Mouse (Mus musculus): ENCODE measurements around the gene Nmt2. TPM values are rescaled to one million over a fixed set of nuclear protein-coding genes. Genes with fewer than 3 reads are reported as not detected.
A peak's percentile ranks its signal among the peaks of the same experiment; 100 is the strongest.

Nmt2 gene
- polyA plus RNA-seq, 1 experiment = 3.5 TPM

GRCm38 (mm10) chr2:3335611-3336301 is 51.7 kb downstream of the Nmt2 start, which contains the start of gene Acbd7:
Gene Acbd7 (plus strand): TSS chr2:3336168.
- H3K4me3 ChIP-seq (ENCODE audit: extremely low read depth, insufficient read depth, insufficient read length) = peak within 1 kb of the TSS; percentile 36
- WGBS = 3% methylated on average over 20 of the region's 20 CpGs
- H3K4me1 ChIP-seq (ENCODE audit: control insufficient read depth, insufficient read depth, insufficient read length) = peaks cover 5% of the 10 kb centered on the region; the same call in 1 of the 2 replicates
- H3K27ac ChIP-seq (ENCODE audit: insufficient read depth, low read length) = no peak within 1 kb of the TSS
- no peaks in the 10 kb centered on the region for H3K36me3 ChIP-seq (ENCODE audit: control insufficient read depth, insufficient read depth, low read length)
- no peaks in the 10 kb centered on the region for H3K27me3 ChIP-seq (ENCODE audit: control insufficient read depth, insufficient read depth, low read length)
- DNase-seq (ENCODE audit: low read depth in 1 of 2, low spot score in 2 of 2) = peak; percentile 8 to 29
- TF ChIP-seq POLR2A (IDR thresholded peaks at IDR 0.05; ENCODE audit: low read depth, low read length) (no peak), CTCF (IDR thresholded peaks at IDR 0.05; ENCODE audit: extremely low read depth, insufficient read depth, insufficient read length, insufficient replicate concordance) (no peak)

GRCm38 (mm10) chr2:3348422-3348821 is 64.4 kb downstream of the Nmt2 start:
- Histone ChIP-seq H3K4me1 (ENCODE audit: control insufficient read depth, insufficient read depth, insufficient read length) (no peaks in the 10 kb centered on the region), H3K36me3 (ENCODE audit: control insufficient read depth, insufficient read depth, low read length) (no peaks in the 10 kb centered on the region), H3K27ac (ENCODE audit: insufficient read depth, low read length) (no peak overlapping the region), H3K4me3 (ENCODE audit: extremely low read depth, insufficient read depth, insufficient read length) (no peak overlapping the region), H3K27me3 (ENCODE audit: control insufficient read depth, insufficient read depth, low read length) (no peaks in the 10 kb centered on the region)
- no peak for DNase-seq (ENCODE audit: low read depth in 1 of 2, low spot score in 2 of 2)
- TF ChIP-seq CTCF (IDR thresholded peaks at IDR 0.05; ENCODE audit: extremely low read depth, insufficient read depth, insufficient read length, insufficient replicate concordance) (no peak), POLR2A (IDR thresholded peaks at IDR 0.05; ENCODE audit: low read depth, low read length) (no peak)
- 79% methylated on average over 4 of the region's 4 CpGs for WGBS

GRCm38 (mm10) chr2:3348919-3349318 is 64.9 kb downstream of the Nmt2 start:
- no peaks in the 10 kb centered on the region for H3K36me3 ChIP-seq (ENCODE audit: control insufficient read depth, insufficient read depth, low read length)
- WGBS = 18% methylated on average over 3 of the region's 3 CpGs
- TF ChIP-seq POLR2A (IDR thresholded peaks at IDR 0.05; ENCODE audit: low read depth, low read length) = no peak
- 0 out of 2 replicates have a peak, but pooled peaks have one; percentile 19 for TF ChIP-seq CTCF (IDR thresholded peaks at IDR 0.05; ENCODE audit: extremely low read depth, insufficient read depth, insufficient read length, insufficient replicate concordance)
- DNase-seq (ENCODE audit: low read depth in 1 of 2, low spot score in 2 of 2) = peak in 1 of 2 experiments; percentile 7
- H3K27me3 ChIP-seq (ENCODE audit: control insufficient read depth, insufficient read depth, low read length) = no peaks in the 10 kb centered on the region
- no peak overlapping the region for H3K27ac ChIP-seq (ENCODE audit: insufficient read depth, low read length)
- no peak overlapping the region for H3K4me3 ChIP-seq (ENCODE audit: extremely low read depth, insufficient read depth, insufficient read length)
- no peaks in the 10 kb centered on the region for H3K4me1 ChIP-seq (ENCODE audit: control insufficient read depth, insufficient read depth, insufficient read length)

- no peak overlapping the region for H3K27ac ChIP-seq (ENCODE audit: insufficient read depth, low read length)
- no peak for DNase-seq (ENCODE audit: low read depth in 1 of 2, low spot score in 2 of 2)
- H3K4me3 ChIP-seq (ENCODE audit: extremely low read depth, insufficient read depth, insufficient read length) = no peak overlapping the region
- TF ChIP-seq POLR2A (IDR thresholded peaks at IDR 0.05; ENCODE audit: low read depth, low read length) = no peak
- no peak for TF ChIP-seq CTCF (IDR thresholded peaks at IDR 0.05; ENCODE audit: extremely low read depth, insufficient read depth, insufficient read length, insufficient replicate concordance)
- no peaks in the 10 kb centered on the region for H3K36me3 ChIP-seq (ENCODE audit: control insufficient read depth, insufficient read depth, low read length)
- no peaks in the 10 kb centered on the region for H3K27me3 ChIP-seq (ENCODE audit: control insufficient read depth, insufficient read depth, low read length)
- no peaks in the 10 kb centered on the region for H3K4me1 ChIP-seq (ENCODE audit: control insufficient read depth, insufficient read depth, insufficient read length)
These were observed 69.1 kb downstream of the Nmt2 start for GRCm38 (mm10) chr2:3353160-3353559.

- TF ChIP-seq POLR2A (IDR thresholded peaks at IDR 0.05; ENCODE audit: low read depth, low read length) (no peak), CTCF (IDR thresholded peaks at IDR 0.05; ENCODE audit: extremely low read depth, insufficient read depth, insufficient read length, insufficient replicate concordance) (no peak)
- no peaks in the 10 kb centered on the region for H3K4me1 ChIP-seq (ENCODE audit: control insufficient read depth, insufficient read depth, insufficient read length)
- H3K27me3 ChIP-seq (ENCODE audit: control insufficient read depth, insufficient read depth, low read length) = no peaks in the 10 kb centered on the region
- H3K4me3 ChIP-seq (ENCODE audit: extremely low read depth, insufficient read depth, insufficient read length) = no peak overlapping the region
- WGBS = 75% methylated on average over 8 of the region's 8 CpGs
- no peak for DNase-seq (ENCODE audit: low read depth in 1 of 2, low spot score in 2 of 2)
- H3K36me3 ChIP-seq (ENCODE audit: control insufficient read depth, insufficient read depth, low read length) = no peaks in the 10 kb centered on the region
- H3K27ac ChIP-seq (ENCODE audit: insufficient read depth, low read length) = no peak overlapping the region
These were observed 71.8 kb downstream of the Nmt2 start for GRCm38 (mm10) chr2:3355793-3356192.

GRCm38 (mm10) chr2:3356311-3356710 is 72.3 kb downstream of the Nmt2 start:
- TF ChIP-seq POLR2A (IDR thresholded peaks at IDR 0.05; ENCODE audit: low read depth, low read length) (no peak), CTCF (IDR thresholded peaks at IDR 0.05; ENCODE audit: extremely low read depth, insufficient read depth, insufficient read length, insufficient replicate concordance) (no peak)
- H3K27ac ChIP-seq (ENCODE audit: insufficient read depth, low read length) = no peak overlapping the region
- no peaks in the 10 kb centered on the region for H3K4me1 ChIP-seq (ENCODE audit: control insufficient read depth, insufficient read depth, insufficient read length)
- H3K36me3 ChIP-seq (ENCODE audit: control insufficient read depth, insufficient read depth, low read length) = no peaks in the 10 kb centered on the region
- DNase-seq (ENCODE audit: low read depth in 1 of 2, low spot score in 2 of 2) = no peak
- H3K27me3 ChIP-seq (ENCODE audit: control insufficient read depth, insufficient read depth, low read length) = no peaks in the 10 kb centered on the region
- H3K4me3 ChIP-seq (ENCODE audit: extremely low read depth, insufficient read depth, insufficient read length) = no peak overlapping the region
- WGBS = 79% methylated on average over 3 of the region's 3 CpGs

GRCm38 (mm10) chr2:3357887-3358286 is 73.9 kb downstream of the Nmt2 start:
- no peak for TF ChIP-seq CTCF (IDR thresholded peaks at IDR 0.05; ENCODE audit: extremely low read depth, insufficient read depth, insufficient read length, insufficient replicate concordance)
- TF ChIP-seq POLR2A (IDR thresholded peaks at IDR 0.05; ENCODE audit: low read depth, low read length) = no peak
- H3K36me3 ChIP-seq (ENCODE audit: control insufficient read depth, insufficient read depth, low read length) = no peaks in the 10 kb centered on the region
- WGBS = 62% methylated on average over 3 of the region's 3 CpGs
- no peak for DNase-seq (ENCODE audit: low read depth in 1 of 2, low spot score in 2 of 2)
- H3K27me3 ChIP-seq (ENCODE audit: control insufficient read depth, insufficient read depth, low read length) = no peaks in the 10 kb centered on the region
- H3K4me1 ChIP-seq (ENCODE audit: control insufficient read depth, insufficient read depth, insufficient read length) = no peaks in the 10 kb centered on the region
- H3K27ac ChIP-seq (ENCODE audit: insufficient read depth, low read length) = no peak overlapping the region
- H3K4me3 ChIP-seq (ENCODE audit: extremely low read depth, insufficient read depth, insufficient read length) = no peak overlapping the region

All from spleen, adult 2 months (tissue).